Mouse (Mus musculus) liver, postnatal 0 days (tissue): ENCODE results near the gene Clec1b. TPM values are rescaled to one million over a fixed set of nuclear protein-coding genes. Genes with fewer than 3 reads are reported as not detected.

Source experiments
- ATAC-seq: fragments of 200-750 bp; cut with Nextera tagmentation; 2 replicates; pipeline ENCODE4 v1.8.0; 2017; ENCODE audit warnings: mild to moderate bottlenecking, moderate library complexity
- DNase-seq: peaks from one replicate; pipeline ENCODE4 v3.0.0-alpha.2; 2016
- H3K27ac ChIP-seq: fragments of 300-500 bp; sonication (generic); 2 replicates; pipeline ENCODE4 v1.5.1; 2014; ENCODE audit warnings: antibody characterized with exemption, moderate library complexity, mild to moderate bottlenecking, low read depth
- H3K27me3 ChIP-seq: fragments of 300-500 bp; sonication (generic); 2 replicates; pipeline ENCODE4 v1.6.1; 2014; ENCODE audit warnings: low read length, control low read depth, mixed read lengths; ENCODE audit not compliant: insufficient read depth
- H3K36me3 ChIP-seq: fragments of 300-500 bp; sonication (generic); replicated peaks from 2 replicates; pipeline ENCODE4 v1.6.1; 2014; ENCODE audit warnings: mild to moderate bottlenecking, control low read depth, low read length, moderate library complexity, mixed read lengths; ENCODE audit not compliant: insufficient read depth
- H3K4me1 ChIP-seq: fragments of 300-500 bp; sonication (generic); 2 replicates; pipeline ENCODE4 v1.6.1; 2014; ENCODE audit warnings: antibody characterized with exemption, mild to moderate bottlenecking, control low read depth; ENCODE audit not compliant: insufficient read depth
- H3K4me2 ChIP-seq: fragments of 300-500 bp; sonication (generic); 2 replicates; pipeline ENCODE4 v1.6.1; 2014; ENCODE audit warnings: low read depth, mild to moderate bottlenecking, low read length, moderate library complexity, mixed read lengths
- H3K4me3 ChIP-seq: fragments of 300-500 bp; sonication (generic); 2 replicates; pipeline ENCODE4 v1.5.1; 2014; ENCODE audit warnings: low read depth, low read length
- H3K9ac ChIP-seq: fragments of 300-500 bp; sonication (generic); replicated peaks from 2 replicates; pipeline ENCODE4 v1.6.1; 2014; ENCODE audit warnings: mild to moderate bottlenecking, moderate library complexity
- H3K9me3 ChIP-seq: fragments of 300-500 bp; sonication (generic); 2 replicates; pipeline ENCODE4 v1.6.1; 2016; ENCODE audit warnings: mild to moderate bottlenecking, control low read depth, low read length, mixed read lengths
- CTCF ChIP-seq: sonication (generic); IDR thresholded peaks from 2 replicates; pipeline ENCODE4 v1.5.1; 2016; ENCODE audit warnings: antibody characterized with exemption, low read depth
- EP300 ChIP-seq: IDR thresholded peaks from 2 replicates; pipeline ENCODE4 v1.6.1; 2016; ENCODE audit warnings: antibody characterized with exemption, low read depth, mild to moderate bottlenecking
- WGBS: fragments of 180-500 bp; shearing (Covaris S2); extraction: QIAGEN DNeasy Blood & Tissue Kit; methylation state at CpG from one replicate; pipeline ENCODE4 v1.1.7; 2014; ENCODE audit not compliant: insufficient replicate concordance; 5-methylcytosine and 5-hydroxymethylcytosine counted together
- polyA plus RNA-seq: library from polyadenylated mRNA; unstranded; fragments of >200 nt; fragmentation: Nextera tagmentation; extraction: Ambion mirVana; gene quantifications from 2 replicates; pipeline ENCODE4 v1.2.1, GENCODE M21; 2015

The Clec1b gene
- polyA plus RNA-seq, 1 experiment from 2014 or later, result 53.8 TPM

DNA sequence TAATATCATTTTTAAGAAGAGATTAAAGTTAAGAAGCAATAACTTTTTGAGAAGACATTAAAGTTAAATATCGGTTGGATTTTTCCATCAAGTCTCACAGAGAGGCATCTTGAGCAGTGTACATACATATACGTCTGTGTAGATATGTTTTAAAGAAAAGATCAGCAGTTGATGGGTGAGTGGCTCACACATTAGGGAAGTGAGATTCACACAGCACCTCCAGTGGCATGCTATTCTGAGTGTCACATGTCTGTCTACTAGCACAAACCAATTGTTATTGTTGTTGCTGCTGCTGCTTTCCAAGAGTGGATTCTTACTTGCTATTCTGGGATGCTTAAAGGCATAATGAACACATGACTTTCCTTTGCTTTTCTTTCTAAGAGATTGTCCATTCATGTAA is 5.3 kb downstream of the Clec1b start:
- Histone ChIP-seq H3K9me3 (no peaks in the 10 kb centered on the region), H3K36me3 (no peaks in the 10 kb centered on the region), H3K4me2 (no peak overlapping the region), H3K4me3 (no peak overlapping the region), H3K27me3 (no peaks in the 10 kb centered on the region), H3K27ac (no peak overlapping the region), H3K4me1 (0 out of 2 replicates have a peak, but pooled peaks cover 3% of the 10 kb centered on the region), H3K9ac (no peak overlapping the region)
- ATAC-seq (no peak), DNase-seq (no peak)
- no peak for TF ChIP-seq EP300
- TF ChIP-seq CTCF, result no peak
- WGBS, result 79% methylated on average over 2 of the region's 2 CpGs

GRCm38 (mm10) chr6:129403391-129403790 is 6.3 kb downstream of the Clec1b start:
- H3K9ac ChIP-seq, result no peak overlapping the region
- TF ChIP-seq EP300, result no peak
- no peak for TF ChIP-seq CTCF
- no peak overlapping the region for H3K4me3 ChIP-seq
- no peaks in the 10 kb centered on the region for H3K27me3 ChIP-seq
- no peak overlapping the region for H3K4me2 ChIP-seq
- no peaks in the 10 kb centered on the region for H3K9me3 ChIP-seq
- 0 out of 2 replicates have a peak, but pooled peaks cover 3% of the 10 kb centered on the region for H3K4me1 ChIP-seq
- no peak overlapping the region for H3K27ac ChIP-seq
- no peak for ATAC-seq
- DNase-seq, result no peak
- 76% methylated on average over 6 of the region's 6 CpGs for WGBS
- H3K36me3 ChIP-seq, result no peaks in the 10 kb centered on the region

DNA sequence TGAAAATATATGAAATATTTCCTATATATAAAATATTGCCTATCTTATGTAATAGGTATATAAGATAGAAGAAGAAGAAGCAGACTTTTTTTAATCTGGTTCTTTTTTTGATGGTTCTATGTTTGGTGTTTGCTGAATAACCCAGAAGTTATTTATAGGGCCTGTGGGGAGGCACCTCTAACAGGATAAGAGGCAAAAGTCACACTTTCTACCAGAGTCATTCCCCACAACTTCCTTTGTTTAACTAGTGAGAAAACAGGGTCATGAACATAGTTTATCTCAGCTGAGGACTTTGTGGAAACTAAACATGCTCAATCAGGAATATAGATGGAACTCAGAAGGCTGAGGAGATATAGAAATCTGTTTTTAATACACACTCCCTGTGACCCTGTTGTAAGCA is 8.9 kb downstream of the Clec1b start:
- no peaks in the 10 kb centered on the region for H3K27me3 ChIP-seq
- no peak overlapping the region for H3K4me3 ChIP-seq
- TF ChIP-seq EP300 (peak; percentile 40; the same call in 1 of the 2 replicates), CTCF (no peak)
- no peaks in the 10 kb centered on the region for H3K36me3 ChIP-seq
- H3K27ac ChIP-seq, result peak overlapping the region; percentile 66; the same call in 1 of the 2 replicates
- H3K4me1 ChIP-seq, result no peaks in the 10 kb centered on the region
- no peak overlapping the region for H3K4me2 ChIP-seq
- H3K9me3 ChIP-seq, result no peaks in the 10 kb centered on the region
- ATAC-seq (no peak), DNase-seq (no peak)
- no peak overlapping the region for H3K9ac ChIP-seq

DNA sequence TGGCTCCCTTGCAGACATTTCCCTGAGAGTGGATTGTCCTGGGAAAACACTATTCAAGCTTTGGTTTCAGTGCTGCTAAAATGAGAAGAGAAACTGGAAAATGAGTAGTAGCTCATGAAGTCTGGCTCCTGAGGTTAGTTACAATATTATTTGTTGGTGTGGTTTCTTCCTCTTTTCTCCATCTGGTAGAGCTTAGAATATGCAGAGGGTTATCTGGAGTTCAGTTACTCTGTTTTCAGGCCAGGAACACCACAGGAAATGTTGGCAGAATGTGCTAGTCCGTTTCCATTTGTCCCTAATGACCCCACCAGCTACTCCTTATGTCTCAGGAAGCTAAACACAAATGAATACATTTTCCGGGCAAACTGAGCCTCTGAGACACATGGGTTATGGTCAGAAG is 10.2 kb downstream of the Clec1b start:
- 26% methylated on average over 2 of the region's 2 CpGs for WGBS
- no peak overlapping the region for H3K9ac ChIP-seq
- ATAC-seq (peak; percentile 64), DNase-seq (no peak)
- peak overlapping the region; percentile 13; the same call in 1 of the 2 replicates for H3K4me2 ChIP-seq
- H3K27me3 ChIP-seq, result no peaks in the 10 kb centered on the region
- no peaks in the 10 kb centered on the region for H3K36me3 ChIP-seq
- H3K27ac ChIP-seq, result peak overlapping the region; percentile 66
- H3K9me3 ChIP-seq, result no peaks in the 10 kb centered on the region
- no peak overlapping the region for H3K4me3 ChIP-seq
- TF ChIP-seq CTCF (no peak), EP300 (peak; percentile 55)
- H3K4me1 ChIP-seq, result no peaks in the 10 kb centered on the region

DNA sequence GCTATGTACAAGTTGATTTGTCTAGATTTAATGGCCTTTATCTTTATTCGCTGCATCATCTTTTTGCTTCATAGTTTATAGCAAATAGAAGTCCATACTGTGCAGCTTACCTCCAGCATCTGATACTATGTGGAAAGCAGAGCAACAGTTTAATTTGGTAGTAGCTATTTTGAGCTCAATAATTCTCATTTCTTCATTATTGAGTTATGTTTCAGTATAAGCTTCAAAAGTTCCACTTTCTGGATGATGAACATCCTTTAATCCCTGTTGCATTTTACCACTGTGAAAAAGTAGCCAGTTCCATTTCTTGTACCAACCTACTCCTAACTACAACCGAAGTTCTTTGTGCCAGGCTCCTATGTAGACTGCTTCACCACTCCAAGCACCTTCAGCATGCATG is 11.5 kb downstream of the Clec1b start, which contains the start of gene Clec9a:
Clec9a (plus strand) TSS at position 301 of the 400 bp plus-strand sequence.
- Histone ChIP-seq H3K9me3 (no peaks in the 10 kb centered on the region), H3K27ac (peak within 1 kb of the TSS; percentile 66; the same call in 1 of the 2 replicates)

DNA sequence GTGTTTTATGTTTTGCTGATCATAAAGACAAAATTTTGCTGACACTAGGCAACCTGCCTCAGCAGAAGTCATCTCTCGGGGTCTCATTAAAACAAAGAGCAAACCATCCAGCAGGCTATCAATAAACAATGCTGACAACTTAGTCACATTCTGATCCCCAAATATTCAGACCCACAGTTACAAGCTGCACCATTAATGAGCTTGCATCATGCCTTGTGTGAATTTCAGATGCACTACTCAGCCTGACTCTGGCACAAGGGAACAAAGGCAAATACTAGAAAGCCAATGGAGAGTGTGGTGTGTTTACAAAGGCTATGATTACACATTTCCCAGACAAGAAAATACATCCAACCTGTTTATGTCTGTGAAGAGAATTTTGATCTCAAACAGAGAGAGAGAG is 17.1 kb downstream of the Clec1b start:
- no peaks in the 10 kb centered on the region for H3K36me3 ChIP-seq
- H3K4me3 ChIP-seq, result no peak overlapping the region
- H3K4me2 ChIP-seq, result no peak overlapping the region
- H3K27ac ChIP-seq, result no peak overlapping the region
- TF ChIP-seq EP300 (no peak), CTCF (no peak)
- no peak for DNase-seq
- H3K27me3 ChIP-seq, result no peaks in the 10 kb centered on the region
- no peak for ATAC-seq
- no peaks in the 10 kb centered on the region for H3K4me1 ChIP-seq
- WGBS, result 58% methylated on average over 1 of the region's 1 CpGs
- H3K9ac ChIP-seq, result no peak overlapping the region
- no peaks in the 10 kb centered on the region for H3K9me3 ChIP-seq

More for the DNA sequence above, 11.5 kb downstream of the Clec1b start, which contains the start of gene Clec9a:
- ATAC-seq, result no peak
- no peak within 1 kb of the TSS for H3K4me3 ChIP-seq
- WGBS, result 65% methylated on average over 2 of the region's 2 CpGs
- no peak within 1 kb of the TSS for H3K4me2 ChIP-seq
- no peak within 1 kb of the TSS for H3K9ac ChIP-seq
- DNase-seq, result no peak
- H3K4me1 ChIP-seq, result no peaks in the 10 kb centered on the region
- no peaks in the 10 kb centered on the region for H3K36me3 ChIP-seq
- TF ChIP-seq CTCF (no peak), EP300 (no peak)
- H3K27me3 ChIP-seq, result no peaks in the 10 kb centered on the region

GRCm38 (mm10) chr6:129422311-129422710 is 25.2 kb downstream of the Clec1b start:
- Histone ChIP-seq H3K9me3 (no peaks in the 10 kb centered on the region), H3K27ac (no peak overlapping the region), H3K36me3 (no peaks in the 10 kb centered on the region), H3K9ac (no peak overlapping the region), H3K4me3 (no peak overlapping the region), H3K4me2 (no peak overlapping the region), H3K27me3 (no peaks in the 10 kb centered on the region), H3K4me1 (peaks cover 13% of the 10 kb centered on the region)
- DNase-seq (no peak), ATAC-seq (no peak)
- WGBS, result 62% methylated on average over 3 of the region's 3 CpGs
- TF ChIP-seq CTCF, result no peak
